In the genomic region with DNA sequence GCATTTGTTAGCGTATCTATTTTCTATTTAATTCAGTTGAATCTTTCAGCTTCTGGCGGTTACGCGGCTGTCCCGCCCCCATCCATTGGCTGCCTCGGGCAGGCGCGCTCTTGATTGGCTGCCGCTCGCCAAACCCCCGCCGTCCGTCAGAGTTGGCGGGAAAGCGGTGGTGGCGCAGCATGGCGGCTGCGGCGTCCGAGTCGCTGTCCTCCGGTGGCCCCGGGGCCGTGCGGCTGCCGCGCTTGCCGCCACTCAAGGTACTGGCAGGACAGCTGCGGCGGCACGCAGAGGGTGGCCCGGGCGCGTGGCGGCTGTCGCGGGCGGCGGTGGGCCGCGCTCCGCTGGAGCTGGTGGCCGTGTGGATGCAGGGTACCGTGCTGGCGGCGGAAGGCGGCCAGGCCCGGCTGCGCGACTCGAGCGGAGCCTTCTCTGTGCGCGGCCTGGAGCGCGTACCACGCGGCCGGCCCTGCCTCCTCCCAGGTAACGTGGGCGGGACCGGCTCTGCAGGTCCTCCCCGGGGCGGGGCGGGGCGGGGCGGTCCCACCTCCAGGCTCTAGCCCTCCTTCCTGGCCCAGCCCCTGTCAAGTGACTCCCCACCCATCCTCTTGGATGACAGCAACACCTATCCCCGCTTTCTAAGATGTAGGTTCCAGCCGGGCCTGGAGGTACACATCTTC, we compare ENCODE assay signal across 8 mouse cellular contexts. TPM values are rescaled to one million over a fixed set of nuclear protein-coding genes. Genes with fewer than 3 reads are reported as not detected.
DNase-seq lines count a peak whose midpoint lies in the region; ATAC-seq lines count a peak whose summit lies in the region.

A gene (plus strand): TSS at position 149 of the 677 bp plus-strand sequence.

- peak; percentile 59 to 75 for DNase-seq in gastrocnemius, adult 8-10 months (ENCODE audit: low spot score in 2 of 2)
- peak; percentile 94 for DNase-seq in induced T-regulatory cell, adult 2 months (ENCODE audit: low read depth)
- DNase-seq in left cerebral cortex, adult 8-10 months (ENCODE audit: low spot score in 2 of 2) = peak; percentile 58 to 66
- DNase-seq in right cerebral cortex, adult 18-20 months = peak; percentile 90
- peak; percentile 68 for DNase-seq in urinary bladder, adult 2 months (ENCODE audit: low spot score)

- ATAC-seq in activated CD4-positive, CD25-positive, alpha-beta regulatory T cell, adult 4 months = peak; percentile 85
- peak; percentile 83 for ATAC-seq in common myeloid progenitor, adult 5-6 weeks (replicated peaks; ENCODE audit: low read depth, poor library complexity, severe bottlenecking)
- peak; percentile 77 for ATAC-seq in megakaryocyte, adult 5-6 weeks (ENCODE audit: poor library complexity, severe bottlenecking)

RNA-seq across cellular contexts. Expression of the gene that starts here (rescaled TPM):
- 1 to 10 TPM; 1.3 to 1.9 TPM for polyA plus RNA-seq in activated CD4-positive, CD25-positive, alpha-beta regulatory T cell, adult 4 months (2017; shearing (Covaris generic))
- 5.9 and 8.3 TPM in 2 replicates for total RNA-seq in common myeloid progenitor, adult 5-6 weeks (2017)
- 1 to 10 TPM in 2 of 4 experiments, under 1 TPM in 2; 0.48 to 1.8 (median 1.0) TPM for total RNA-seq in gastrocnemius, adult 8-10 months (2022)
- under 1 TPM; 0.14 to 0.57 (median 0.17) TPM for total RNA-seq in left cerebral cortex, adult 8-10 months (2022)
- 3.6 and 4.8 TPM in 2 replicates for total RNA-seq in megakaryocyte, adult 5-6 weeks (2015)
- total RNA-seq in megakaryocyte, adult 5-6 weeks (2017) = 2.9 TPM in 2 replicates
- polyA plus RNA-seq in urinary bladder, adult 2 months (2012; rRNA removed) = 0.31 and 0.66 TPM in 2 replicates

Comparison
In these comparisons a context has a peak if more than half of its experiments do, and no peak if none do; other contexts are left out.
1. Peak in every context shown above with its lines: DNase-seq and ATAC-seq.
2. Peak in DNase-seq in left cerebral cortex, adult 8-10 months; RNA of the gene not detected or under 1 TPM.
3. Peak in DNase-seq in urinary bladder, adult 2 months; RNA of the gene not detected or under 1 TPM.